Mouse (Mus musculus) small intestine, adult 10 weeks (tissue): ENCODE measurements around the gene 2210011C24Rik. TPM values are rescaled to one million over a fixed set of nuclear protein-coding genes. Genes with fewer than 3 reads are reported as not detected.

Source experiments
- polyA plus RNA-seq: library from polyadenylated mRNA; stranded (reverse); fragments of 350-450 nt; fragmentation: Illumina TruSeq; extraction: RNeasy Lipid Tissue Mini Kit (QIAGEN cat#74804); gene quantifications from one replicate; pipeline ENCODE4 v1.2.3, GENCODE M21; 2014; ENCODE audit warnings: low replicate concordance

The 2210011C24Rik gene
- 2.3 TPM for polyA plus RNA-seq

DNA sequence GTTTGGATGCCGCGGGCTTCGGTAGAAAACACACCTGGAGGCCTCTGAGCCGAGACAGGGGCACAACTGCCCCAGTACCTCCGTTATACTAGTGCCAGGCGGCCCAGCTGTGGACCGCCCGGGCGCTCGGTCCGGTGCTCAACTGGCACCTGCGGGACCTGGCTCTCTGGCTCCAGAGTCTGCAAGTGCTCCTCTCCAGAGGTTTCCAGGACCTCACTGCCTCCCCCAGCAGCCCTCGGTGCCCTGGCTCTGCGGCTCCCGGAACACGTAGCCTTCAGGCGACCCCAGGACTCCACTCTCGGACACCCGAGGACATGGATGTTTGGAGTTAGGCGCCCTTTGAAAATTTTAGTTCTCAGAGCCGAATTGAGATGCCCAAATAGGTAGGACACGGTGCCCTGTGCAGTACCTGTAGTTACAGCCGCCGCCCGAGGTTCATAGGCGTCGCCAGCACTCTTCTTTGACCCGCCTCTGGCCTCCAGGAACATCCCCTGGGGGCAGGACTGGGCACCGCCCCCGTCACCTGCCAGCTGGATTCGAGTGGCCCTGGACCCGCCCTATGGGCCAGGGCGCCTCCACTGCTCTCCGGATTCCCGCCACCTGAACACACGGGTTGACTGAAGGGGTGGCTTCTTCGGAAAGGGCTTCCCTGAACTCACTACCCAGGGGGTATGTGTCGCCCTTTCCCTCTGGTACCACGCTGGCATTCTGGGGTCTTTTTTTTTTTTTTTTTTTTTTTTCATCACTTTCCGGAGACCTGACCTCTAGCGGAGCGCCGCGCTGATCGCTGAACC, at the start of gene 2210011C24Rik:
Gene 2210011C24Rik (minus strand): TSS at position 467 of the 794 bp plus-strand sequence.

DNA sequence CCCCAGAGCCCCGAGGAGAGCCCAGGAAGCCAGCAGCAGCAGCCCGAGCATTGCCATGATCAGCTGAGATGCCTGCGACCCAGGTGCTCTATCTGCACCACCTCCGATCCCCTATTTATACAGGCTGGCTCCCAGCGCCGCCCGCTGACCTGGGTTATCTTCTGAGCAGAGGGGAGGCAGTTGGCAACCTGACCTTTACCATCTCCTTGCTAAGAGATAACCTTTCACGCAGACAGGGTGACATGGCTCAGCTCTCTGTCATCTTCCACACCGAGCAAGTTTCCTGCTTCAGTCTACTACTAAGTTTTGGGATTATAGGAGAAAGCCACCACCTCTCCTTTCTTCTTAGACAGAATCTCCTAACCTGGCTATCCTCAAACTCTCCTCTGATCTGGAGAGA, 32.9 kb upstream of the 2210011C24Rik start, which contains the start of gene Rln3:
Gene Rln3 (minus strand): TSS at position 101 of the 400 bp plus-strand sequence.

DNA sequence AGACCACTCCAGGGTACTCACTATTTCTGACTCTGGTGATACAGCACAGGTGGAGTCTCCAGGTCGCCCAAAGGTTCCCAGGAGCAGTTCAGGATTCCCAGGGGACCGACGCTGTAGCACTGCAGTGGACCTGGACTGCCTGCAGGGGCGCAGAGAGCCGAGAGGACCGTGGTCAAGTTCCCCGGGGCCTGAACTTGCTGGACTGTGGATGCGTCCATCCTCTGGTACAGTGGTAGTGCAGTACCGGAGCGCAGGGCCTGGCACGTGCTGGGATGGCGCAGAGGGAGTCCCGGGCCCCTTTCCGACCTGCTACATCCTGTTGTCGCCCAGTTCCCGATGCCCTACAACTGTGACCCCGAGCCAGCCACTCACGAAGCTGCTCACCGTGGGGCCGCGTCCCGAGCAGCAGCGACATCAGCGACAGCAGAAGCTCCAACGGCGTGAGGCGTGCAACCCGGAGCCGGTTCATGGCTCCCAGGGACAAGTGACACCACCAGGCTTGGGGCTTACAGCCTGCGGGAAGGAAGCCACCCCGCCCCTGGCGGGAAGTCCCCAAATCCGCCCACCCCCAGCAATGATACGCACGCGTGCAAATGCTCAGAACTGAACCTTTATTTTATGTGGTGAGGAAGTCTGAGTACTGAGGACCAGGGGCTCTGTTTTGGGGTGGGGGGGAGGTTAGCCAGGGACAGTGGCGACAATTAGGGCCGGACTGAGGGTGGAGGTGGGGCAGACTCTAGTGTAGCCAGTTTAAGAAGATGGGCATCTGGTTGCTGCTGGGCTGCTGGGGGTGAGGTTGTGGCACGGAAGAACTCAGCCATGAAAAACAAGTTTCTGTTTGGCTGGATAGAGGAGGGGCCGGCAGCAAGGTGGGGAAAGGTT, 30.3 kb upstream of the 2210011C24Rik start, which contains the start of gene Il27ra:
Gene Il27ra (minus strand): TSS at position 524 of the 882 bp plus-strand sequence.

GRCm38 (mm10) chr8:84021096-84021495, 9.1 kb upstream of the 2210011C24Rik start, which contains the start of gene Palm3:
Gene Palm3, plus strand, starts transcription at chr8:84021471.

DNA sequence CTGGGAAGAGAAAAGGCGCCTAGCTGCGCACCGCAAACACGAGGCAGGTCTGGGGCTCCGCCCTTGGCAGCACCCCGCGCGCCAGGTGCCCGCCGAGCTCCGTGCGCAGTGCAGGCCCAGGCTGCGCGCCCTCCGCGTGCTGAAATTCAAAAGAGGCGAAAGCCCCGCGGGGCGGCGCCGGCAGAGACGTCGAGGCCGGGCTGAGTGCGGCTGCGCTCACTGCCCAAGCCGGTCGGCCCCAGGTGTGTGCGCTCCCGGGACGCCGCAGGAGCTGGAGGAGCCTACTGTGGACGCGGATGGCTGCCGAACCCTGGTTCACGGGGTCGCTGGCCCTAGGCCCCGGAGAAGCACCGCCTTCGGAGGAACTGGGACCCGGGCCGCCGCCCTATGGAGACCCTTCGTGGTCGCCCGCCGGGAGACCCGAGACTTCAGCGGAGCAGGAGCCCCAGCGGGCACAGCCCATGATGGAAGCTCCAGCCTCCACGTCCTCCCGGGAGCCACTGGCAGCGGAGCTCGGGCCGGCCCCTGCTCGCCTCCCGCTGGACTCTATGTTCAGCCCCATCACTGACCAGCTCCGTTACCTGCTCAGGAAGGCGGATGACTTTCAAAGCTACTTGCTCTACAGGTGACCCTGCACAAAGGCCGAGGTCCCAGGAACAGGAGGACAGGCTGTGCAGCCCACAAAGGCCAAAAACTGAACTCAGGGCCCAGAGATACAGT, 10.5 kb downstream of the 2210011C24Rik start, which contains the start of gene 1700067K01Rik:
Gene 1700067K01Rik (plus strand): TSS at position 222 of the 720 bp plus-strand sequence.

DNA sequence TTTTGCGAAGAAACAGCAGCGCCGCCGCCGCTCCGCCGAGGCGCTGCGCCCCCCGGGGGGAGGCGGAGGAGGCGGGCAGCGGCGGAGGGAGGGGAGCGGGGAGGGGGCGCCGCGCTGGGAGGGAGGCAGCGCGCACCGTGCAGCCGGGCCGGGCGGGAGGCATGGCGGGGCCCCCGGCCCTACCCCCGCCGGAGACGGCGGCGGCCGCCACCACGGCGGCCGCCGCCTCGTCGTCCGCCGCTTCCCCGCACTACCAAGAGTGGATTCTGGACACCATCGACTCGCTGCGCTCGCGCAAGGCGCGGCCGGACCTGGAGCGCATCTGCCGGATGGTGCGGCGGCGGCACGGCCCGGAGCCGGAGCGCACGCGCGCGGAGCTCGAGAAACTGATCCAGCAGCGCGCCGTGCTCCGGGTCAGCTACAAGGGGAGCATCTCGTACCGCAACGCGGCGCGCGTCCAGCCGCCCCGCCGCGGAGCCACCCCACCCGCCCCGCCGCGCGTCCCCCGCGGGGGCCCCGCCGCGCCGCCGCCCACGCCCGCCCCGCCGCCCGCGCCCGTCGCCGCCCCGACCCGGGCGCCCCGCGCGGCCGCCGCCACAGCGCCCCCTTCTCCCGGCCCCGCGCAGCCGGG, 14.3 kb downstream of the 2210011C24Rik start, which contains the start of gene Samd1:
Gene Samd1 (plus strand): TSS at position 162 of the 631 bp plus-strand sequence.

DNA sequence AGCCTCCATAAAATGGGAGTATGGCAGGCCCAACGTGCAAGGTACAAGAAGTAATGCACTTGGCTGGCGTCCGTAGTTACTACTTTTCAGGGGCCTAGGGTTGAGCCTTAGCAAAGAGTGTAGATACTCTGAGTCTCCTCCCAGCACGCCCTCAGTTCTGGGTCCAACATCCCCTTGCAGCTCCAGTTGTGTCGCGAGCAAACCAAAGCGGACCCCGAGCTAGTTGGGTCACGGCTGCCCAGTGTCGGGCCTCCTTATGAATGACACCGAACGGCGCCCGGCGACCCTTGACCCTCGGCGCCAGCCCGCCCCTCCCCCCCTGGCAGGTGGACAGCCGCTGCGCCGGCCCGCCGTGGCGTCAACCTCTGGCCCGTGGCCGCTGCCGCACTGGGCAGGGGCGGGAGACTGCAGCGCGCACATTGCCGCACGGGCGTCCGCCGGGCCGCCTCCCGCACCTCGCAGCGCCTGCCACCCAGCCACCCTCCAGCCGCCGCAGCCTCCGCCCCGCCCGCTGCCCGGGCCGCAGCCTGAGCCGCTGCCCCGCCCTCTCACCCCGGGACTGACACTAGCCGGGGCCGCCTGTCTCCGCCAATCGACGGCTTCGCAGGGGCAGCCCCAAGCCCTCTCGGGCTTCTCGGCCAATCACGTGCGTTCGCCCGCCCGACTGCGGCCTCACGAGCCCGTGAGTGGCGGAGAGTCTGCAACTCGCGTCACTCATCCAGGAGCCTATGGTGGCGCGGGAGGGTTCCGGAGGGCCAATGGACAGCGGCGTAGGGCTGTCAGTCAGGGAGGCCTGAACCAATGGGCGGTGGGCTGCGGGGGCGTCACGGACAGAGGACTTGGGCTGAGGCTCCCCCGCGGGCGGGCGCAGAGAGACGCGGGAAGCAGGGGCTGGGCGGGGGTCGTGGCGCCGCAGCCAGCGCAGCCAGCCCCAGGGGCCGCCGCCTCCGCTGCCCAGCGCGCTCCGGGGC, 39.5 kb downstream of the 2210011C24Rik start, which contains the start of gene Prkaca:
Gene Prkaca (plus strand): TSS at position 844 of the 971 bp plus-strand sequence.

Other genes with a start within 250 kb of the 2210011C24Rik start
- gene Adgrl1, start 112.1 kb downstream of the 2210011C24Rik start, polyA plus RNA-seq: 0.78 TPM
- gene Gm10644, start 57.0 kb downstream of the 2210011C24Rik start, polyA plus RNA-seq: not detected
- gene Asf1b, start 56.7 kb downstream of the 2210011C24Rik start, polyA plus RNA-seq: 7.2 TPM
- 8.1 TPM for gene Prkaca, start 39.2 kb downstream of the 2210011C24Rik start, polyA plus RNA-seq
- 0.33 TPM for gene Samd1, start 14.5 kb downstream of the 2210011C24Rik start, polyA plus RNA-seq
- not detected for gene 1700067K01Rik, start 10.7 kb downstream of the 2210011C24Rik start, polyA plus RNA-seq
- gene Palm3, start 9.3 kb upstream of the 2210011C24Rik start, polyA plus RNA-seq: 0.22 TPM
- gene Il27ra, start 30.4 kb upstream of the 2210011C24Rik start, polyA plus RNA-seq: not detected
- gene Rln3, start 32.8 kb upstream of the 2210011C24Rik start, polyA plus RNA-seq: not detected
- 0.89 TPM for gene Gm10643, start 53.0 kb upstream of the 2210011C24Rik start, polyA plus RNA-seq
- gene Rfx1, start 54.7 kb upstream of the 2210011C24Rik start, polyA plus RNA-seq: 0.97 TPM
- gene Dcaf15, start 92.6 kb upstream of the 2210011C24Rik start, polyA plus RNA-seq: 2.0 TPM
- 0.63 TPM for gene Podnl1, start 113.8 kb upstream of the 2210011C24Rik start, polyA plus RNA-seq
- 0.19 TPM for gene Cc2d1a, start 135.8 kb upstream of the 2210011C24Rik start, polyA plus RNA-seq
- gene 4930432K21Rik, start 135.9 kb upstream of the 2210011C24Rik start, polyA plus RNA-seq: not detected
- gene Nanos3, start 173.0 kb upstream of the 2210011C24Rik start, polyA plus RNA-seq: not detected
- gene Zswim4, start 224.9 kb upstream of the 2210011C24Rik start, polyA plus RNA-seq: not detected
- 1.2 TPM for gene D8Ertd738e, start 237.5 kb upstream of the 2210011C24Rik start, polyA plus RNA-seq
- gene Mri1, start 245.2 kb upstream of the 2210011C24Rik start, polyA plus RNA-seq: 2.8 TPM